Comparison of ENCODE assay signal across 9 mouse cellular contexts in the genomic region with DNA sequence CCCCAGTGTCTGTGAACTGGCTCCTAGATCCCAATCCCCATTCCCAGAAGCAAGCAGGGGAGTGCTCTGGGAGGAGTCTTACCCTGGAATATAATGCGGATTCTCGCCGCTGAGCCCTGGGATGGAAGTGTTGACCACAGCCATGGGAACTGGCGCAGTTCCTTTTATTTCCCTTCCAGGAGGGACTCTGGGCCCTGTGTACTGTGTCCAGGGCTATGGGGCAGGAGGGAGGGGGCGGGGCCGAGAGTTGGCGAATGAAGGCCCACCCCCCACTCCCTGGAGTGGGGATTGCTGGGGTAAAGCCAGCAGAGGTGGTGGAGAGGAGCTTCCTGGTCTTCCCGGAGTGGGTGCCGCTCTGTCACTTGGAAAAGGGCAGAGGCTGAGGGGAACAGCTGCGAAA. TPM values are rescaled to one million over a fixed set of nuclear protein-coding genes. Genes with fewer than 3 reads are reported as not detected.
DNase-seq lines count a peak whose midpoint lies in the region; ATAC-seq and TF ChIP-seq lines count a peak whose summit lies in the region.
"Had no signal": no experiment of that assay in that cellular context is flagged by ENCODE, and none has a peak within 500 bp of the region (broad histone marks: within the 10 kb centered on the region; RNA-seq: fewer than 3 reads in every experiment).

A gene (minus strand): TSS at position 189 of the 400 bp plus-strand sequence.

- H3K4me1 ChIP-seq in heart, embryonic 10.5 days, result peaks cover 39% of the 10 kb centered on the region
- H3K4me1 ChIP-seq in embryonic facial prominence, embryonic 14.5 days (ENCODE audit: control insufficient read depth, insufficient read depth, low read length), result peaks cover 4% of the 10 kb centered on the region; the same call in 1 of the 2 replicates
- H3K4me1 ChIP-seq in intestine, embryonic 16.5 days (ENCODE audit: control insufficient read depth, insufficient read depth, low read length), result peaks cover 22% of the 10 kb centered on the region
- H3K4me1 ChIP-seq in midbrain, postnatal 0 days (ENCODE audit: insufficient read depth, low read length), result no peaks in the 10 kb centered on the region

- H3K4me3 ChIP-seq in heart, embryonic 10.5 days, result peak within 1 kb of the TSS; percentile 40
- H3K4me3 ChIP-seq in embryonic facial prominence, embryonic 14.5 days (ENCODE audit: low read depth, low read length), result no peak within 1 kb of the TSS
- no peak within 1 kb of the TSS for H3K4me3 ChIP-seq in intestine, embryonic 16.5 days (ENCODE audit: low read length)
- no peak within 1 kb of the TSS for H3K4me3 ChIP-seq in midbrain, postnatal 0 days (ENCODE audit: low read depth, low read length)

- peaks cover 27% of the 10 kb centered on the region for H3K36me3 ChIP-seq in heart, embryonic 10.5 days
- H3K36me3 ChIP-seq in embryonic facial prominence, embryonic 14.5 days (ENCODE audit: control insufficient read depth, insufficient read depth, low read length), result peaks cover 32% of the 10 kb centered on the region
- peaks cover 15% of the 10 kb centered on the region for H3K36me3 ChIP-seq in intestine, embryonic 16.5 days (ENCODE audit: control insufficient read depth, insufficient read depth, low read length)
- H3K36me3 ChIP-seq in midbrain, postnatal 0 days (ENCODE audit: insufficient read depth, low read length), result peaks cover 34% of the 10 kb centered on the region

- no peak for ATAC-seq in embryonic facial prominence, embryonic 14.5 days (ENCODE audit: low read depth)
- peak; percentile 25; the same call in 1 of the 2 replicates for ATAC-seq in intestine, embryonic 16.5 days
- peak; percentile 39; the same call in 1 of the 2 replicates for ATAC-seq in midbrain, postnatal 0 days (ENCODE audit: low FRiP score)
- no peak for ATAC-seq in frontal cortex, adult (ENCODE audit: low TSS enrichment)

- intact Hi-C loops in heart, postnatal 36 days (cut with DNase I), result loop anchor here (10.0 kb wide), 1 partner anchor 436 kb away; no protein-coding TSS in a partner anchor

- no peak for DNase-seq in heart, embryonic 10.5 days (ENCODE audit: low spot score)
- no peak for DNase-seq in heart, postnatal 36 days
- DNase-seq in embryonic facial prominence, embryonic 14.5 days (ENCODE audit: low spot score), result no peak
- peak; percentile 33 for DNase-seq in midbrain, postnatal 0 days (ENCODE audit: low spot score)
- DNase-seq in urinary bladder, postnatal 14 days (ENCODE audit: low spot score), result no peak
- no peak for DNase-seq in frontal cortex, postnatal 36 days (ENCODE audit: low spot score in 2 of 2)
- DNase-seq: cerebellum, adult 18-20 months had no signal

- peaks cover 71% of the 10 kb centered on the region for H3K27me3 ChIP-seq in heart, embryonic 10.5 days (ENCODE audit: insufficient read depth, poor library complexity, severe bottlenecking)
- H3K27me3 ChIP-seq in embryonic facial prominence, embryonic 14.5 days (replicated peaks; ENCODE audit: control insufficient read depth, insufficient read depth, low read length), result peaks cover 47% of the 10 kb centered on the region
- H3K27me3 ChIP-seq in intestine, embryonic 16.5 days (replicated peaks; ENCODE audit: control insufficient read depth, insufficient read depth, low read length), result peaks cover 3% of the 10 kb centered on the region; the same call in 1 of the 2 replicates
- H3K27me3 ChIP-seq in midbrain, postnatal 0 days (ENCODE audit: insufficient read depth, low read length), result no peaks in the 10 kb centered on the region

- H3K9ac ChIP-seq in embryonic facial prominence, embryonic 14.5 days (ENCODE audit: low read depth, low read length), result no peak within 1 kb of the TSS
- H3K9ac ChIP-seq in intestine, embryonic 16.5 days (ENCODE audit: low read depth, low read length), result peak within 1 kb of the TSS; percentile 33; the same call in 1 of the 2 replicates
- H3K9ac ChIP-seq in midbrain, postnatal 0 days (replicated peaks; ENCODE audit: low read length, poor library complexity, severe bottlenecking), result peak within 1 kb of the TSS; percentile 39; the same call in 1 of the 2 replicates

- H3K27ac ChIP-seq in heart, embryonic 10.5 days, result 0 out of 2 replicates have a peak within 1 kb of the TSS, but pooled peaks have one; percentile 17
- H3K27ac ChIP-seq in embryonic facial prominence, embryonic 14.5 days (replicated peaks; ENCODE audit: low read depth, low read length), result no peak within 1 kb of the TSS
- H3K27ac ChIP-seq in intestine, embryonic 16.5 days (ENCODE audit: low read length), result no peak within 1 kb of the TSS; the same call in 1 of the 2 replicates
- 0 out of 2 replicates have a peak within 1 kb of the TSS, but pooled peaks have one; percentile 26 for H3K27ac ChIP-seq in midbrain, postnatal 0 days (ENCODE audit: low read depth, low read length)

- H3K9me3 ChIP-seq in heart, embryonic 10.5 days, result no peaks in the 10 kb centered on the region
- H3K9me3 ChIP-seq in embryonic facial prominence, embryonic 14.5 days (ENCODE audit: control insufficient read depth, low read length), result no peaks in the 10 kb centered on the region
- H3K9me3 ChIP-seq in intestine, embryonic 16.5 days (ENCODE audit: control insufficient read depth, low read length), result no peaks in the 10 kb centered on the region
- no peaks in the 10 kb centered on the region for H3K9me3 ChIP-seq in midbrain, postnatal 0 days (ENCODE audit: low read length)

- peak within 1 kb of the TSS; percentile 13; the same call in 1 of the 2 replicates for H3K4me2 ChIP-seq in embryonic facial prominence, embryonic 14.5 days (ENCODE audit: low read depth, low read length)
- 0 out of 2 replicates have a peak within 1 kb of the TSS, but pooled peaks have one; percentile 9 for H3K4me2 ChIP-seq in intestine, embryonic 16.5 days (ENCODE audit: low read depth, low read length)
- no peak within 1 kb of the TSS; the same call in 1 of the 2 replicates for H3K4me2 ChIP-seq in midbrain, postnatal 0 days (ENCODE audit: low read depth, low read length, poor library complexity, severe bottlenecking)

- WGBS in heart, embryonic 10.5 days, result 5% methylated on average over 10 of the region's 10 CpGs
- 6% methylated on average over 10 of the region's 10 CpGs for WGBS in embryonic facial prominence, embryonic 14.5 days
- WGBS in intestine, embryonic 16.5 days, result 8% methylated on average over 10 of the region's 10 CpGs
- 12% methylated on average over 9 of the region's 10 CpGs for WGBS in midbrain, postnatal 0 days

- no peak for TF ChIP-seq CTCF in midbrain, postnatal 0 days (IDR thresholded peaks at IDR 0.05)

RNA-seq across cellular contexts. Expression of the gene that starts here (rescaled TPM):
- polyA plus RNA-seq in heart, embryonic 10.5 days (2016; fragmentation: Nextera tagmentation; extraction: Ambion mirVana), result not detected in 2 replicates
- not detected for total RNA-seq in heart, postnatal 36 days (2021)
- polyA plus RNA-seq in embryonic facial prominence, embryonic 14.5 days (2014; fragmentation: Nextera tagmentation; extraction: Ambion mirVana), result 0.22 and 0.33 TPM in 2 replicates
- 0.10 and 0.24 TPM in 2 replicates for polyA plus RNA-seq in intestine, embryonic 16.5 days (2015; fragmentation: Nextera tagmentation; extraction: Ambion mirVana)
- total RNA-seq in midbrain, postnatal 0 days (2014; rRNA removed), result 1.7 and 2.8 TPM in 2 replicates
- 1.6 and 2.2 TPM in 2 replicates for polyA plus RNA-seq in midbrain, postnatal 0 days (2015; fragmentation: Nextera tagmentation; extraction: Ambion mirVana)

Comparison
In these comparisons a context has a peak if more than half of its experiments do, and no peak if none do; other contexts are left out.
1. Peak in ATAC-seq, H3K9ac ChIP-seq and H3K4me2 ChIP-seq in intestine, embryonic 16.5 days; RNA of the gene not detected or under 1 TPM.
2. H3K27ac ChIP-seq: peak in heart, embryonic 10.5 days (single experiment) and midbrain, postnatal 0 days (single experiment); none in embryonic facial prominence, embryonic 14.5 days (single experiment) and intestine, embryonic 16.5 days (single experiment).